Mouse (Mus musculus): Measurements from ENCODE around the gene Nhlrc2.

- TF ChIP-seq TAL1 (IDR thresholded peaks at IDR 0.05; ENCODE audit: low read length) (no peak), GATA1 (IDR thresholded peaks at IDR 0.05; ENCODE audit: low read length) (no peak)
Observed at GRCm38 (mm10) chr19:56588205-56588626, 40.2 kb downstream of the Nhlrc2 start.

Measured in erythroblast, embryonic 14.5 days (primary cell).